Mouse (Mus musculus): ENCODE data around the gene Snx29.

Gene Snx29

GRCm38 (mm10) chr16:11531441-11531840 is 208.7 kb downstream of the Snx29 start:
- no peak overlapping the region for H3K4me3 ChIP-seq (replicated peaks; ENCODE audit: low read length)
- peaks cover 4% of the 10 kb centered on the region; the same call in 1 of the 2 replicates for H3K9me3 ChIP-seq (ENCODE audit: low read length)
- no peak for TF ChIP-seq POU5F1 (IDR thresholded peaks at IDR 0.05; ENCODE audit: borderline replicate concordance, low read length)
- no peak for TF ChIP-seq CTCF (conservative IDR thresholded peaks at IDR 0.05; ENCODE audit: low read length)
- TF ChIP-seq NANOG (IDR thresholded peaks at IDR 0.05; ENCODE audit: borderline replicate concordance, low read length), result no peak

GRCm38 (mm10) chr16:11532592-11532991 is 209.9 kb downstream of the Snx29 start:
- peaks cover 4% of the 10 kb centered on the region; the same call in 1 of the 2 replicates for H3K9me3 ChIP-seq (ENCODE audit: low read length)
- peaks cover 11% of the 10 kb centered on the region; the same call in 1 of the 2 replicates for H3K4me1 ChIP-seq (replicated peaks; ENCODE audit: low read depth, low read length)
- no peaks in the 10 kb centered on the region for H3K36me3 ChIP-seq (ENCODE audit: insufficient read depth, low read length)
- TF ChIP-seq CTCF (conservative IDR thresholded peaks at IDR 0.05; ENCODE audit: low read length) (no peak), NANOG (IDR thresholded peaks at IDR 0.05; ENCODE audit: borderline replicate concordance, low read length) (no peak), POU5F1 (IDR thresholded peaks at IDR 0.05; ENCODE audit: borderline replicate concordance, low read length) (no peak)
- no peaks in the 10 kb centered on the region for H3K27me3 ChIP-seq (ENCODE audit: insufficient read depth, low read length)
- H3K4me3 ChIP-seq (replicated peaks; ENCODE audit: low read length), result no peak overlapping the region

More at GRCm38 (mm10) chr16:11531441-11531840, 208.7 kb downstream of the Snx29 start:
- H3K4me1 ChIP-seq (replicated peaks; ENCODE audit: low read depth, low read length), result peaks cover 22% of the 10 kb centered on the region
- no peaks in the 10 kb centered on the region for H3K27me3 ChIP-seq (ENCODE audit: insufficient read depth, low read length)
- H3K36me3 ChIP-seq (ENCODE audit: insufficient read depth, low read length), result no peaks in the 10 kb centered on the region

GRCm38 (mm10) chr16:11533441-11533840 is 210.7 kb downstream of the Snx29 start:
- H3K4me1 ChIP-seq (replicated peaks; ENCODE audit: low read depth, low read length), result peaks cover 13% of the 10 kb centered on the region
- no peak for TF ChIP-seq POU5F1 (IDR thresholded peaks at IDR 0.05; ENCODE audit: borderline replicate concordance, low read length)
- TF ChIP-seq NANOG (IDR thresholded peaks at IDR 0.05; ENCODE audit: borderline replicate concordance, low read length), result no peak
- TF ChIP-seq CTCF (conservative IDR thresholded peaks at IDR 0.05; ENCODE audit: low read length), result no peak

GRCm38 (mm10) chr16:11537663-11538062 is 215.0 kb downstream of the Snx29 start:
- TF ChIP-seq CTCF (conservative IDR thresholded peaks at IDR 0.05; ENCODE audit: low read length), result no peak
- no peak for TF ChIP-seq POU5F1 (IDR thresholded peaks at IDR 0.05; ENCODE audit: borderline replicate concordance, low read length)

More at GRCm38 (mm10) chr16:11533441-11533840, 210.7 kb downstream of the Snx29 start:
- H3K27me3 ChIP-seq (ENCODE audit: insufficient read depth, low read length), result no peaks in the 10 kb centered on the region
- peaks cover 4% of the 10 kb centered on the region; the same call in 1 of the 2 replicates for H3K9me3 ChIP-seq (ENCODE audit: low read length)
- no peak overlapping the region for H3K4me3 ChIP-seq (replicated peaks; ENCODE audit: low read length)
- no peaks in the 10 kb centered on the region for H3K36me3 ChIP-seq (ENCODE audit: insufficient read depth, low read length)

GRCm38 (mm10) chr16:11538191-11538590 is 215.5 kb downstream of the Snx29 start:
- H3K4me1 ChIP-seq (replicated peaks; ENCODE audit: low read depth, low read length), result peaks cover 13% of the 10 kb centered on the region
- H3K9me3 ChIP-seq (ENCODE audit: low read length), result no peaks in the 10 kb centered on the region
- no peak for TF ChIP-seq POU5F1 (IDR thresholded peaks at IDR 0.05; ENCODE audit: borderline replicate concordance, low read length)
- no peak for TF ChIP-seq NANOG (IDR thresholded peaks at IDR 0.05; ENCODE audit: borderline replicate concordance, low read length)
- no peak for TF ChIP-seq CTCF (conservative IDR thresholded peaks at IDR 0.05; ENCODE audit: low read length)
- H3K27me3 ChIP-seq (ENCODE audit: insufficient read depth, low read length), result no peaks in the 10 kb centered on the region
- H3K36me3 ChIP-seq (ENCODE audit: insufficient read depth, low read length), result no peaks in the 10 kb centered on the region
- H3K4me3 ChIP-seq (replicated peaks; ENCODE audit: low read length), result no peak overlapping the region

More at GRCm38 (mm10) chr16:11537663-11538062, 215.0 kb downstream of the Snx29 start:
- Histone ChIP-seq H3K4me3 (replicated peaks; ENCODE audit: low read length) (no peak overlapping the region), H3K4me1 (replicated peaks; ENCODE audit: low read depth, low read length) (peaks cover 13% of the 10 kb centered on the region), H3K27me3 (ENCODE audit: insufficient read depth, low read length) (no peaks in the 10 kb centered on the region), H3K36me3 (ENCODE audit: insufficient read depth, low read length) (no peaks in the 10 kb centered on the region), H3K9me3 (ENCODE audit: low read length) (no peaks in the 10 kb centered on the region)

GRCm38 (mm10) chr16:11540961-11541360 is 218.3 kb downstream of the Snx29 start:
- Histone ChIP-seq H3K27me3 (ENCODE audit: insufficient read depth, low read length) (no peaks in the 10 kb centered on the region), H3K4me1 (replicated peaks; ENCODE audit: low read depth, low read length) (peaks cover 13% of the 10 kb centered on the region), H3K4me3 (replicated peaks; ENCODE audit: low read length) (no peak overlapping the region), H3K9me3 (ENCODE audit: low read length) (no peaks in the 10 kb centered on the region), H3K36me3 (ENCODE audit: insufficient read depth, low read length) (no peaks in the 10 kb centered on the region)
- TF ChIP-seq NANOG (IDR thresholded peaks at IDR 0.05; ENCODE audit: borderline replicate concordance, low read length) (no peak), CTCF (conservative IDR thresholded peaks at IDR 0.05; ENCODE audit: low read length) (no peak), POU5F1 (IDR thresholded peaks at IDR 0.05; ENCODE audit: borderline replicate concordance, low read length) (no peak)

- Histone ChIP-seq H3K9me3 (ENCODE audit: low read length) (no peaks in the 10 kb centered on the region), H3K4me3 (replicated peaks; ENCODE audit: low read length) (no peak overlapping the region), H3K4me1 (replicated peaks; ENCODE audit: low read depth, low read length) (peaks cover 13% of the 10 kb centered on the region), H3K36me3 (ENCODE audit: insufficient read depth, low read length) (no peaks in the 10 kb centered on the region), H3K27me3 (ENCODE audit: insufficient read depth, low read length) (no peaks in the 10 kb centered on the region)
- TF ChIP-seq POU5F1 (IDR thresholded peaks at IDR 0.05; ENCODE audit: borderline replicate concordance, low read length) (no peak), NANOG (IDR thresholded peaks at IDR 0.05; ENCODE audit: borderline replicate concordance, low read length) (no peak), CTCF (conservative IDR thresholded peaks at IDR 0.05; ENCODE audit: low read length) (no peak)
These were observed 219.1 kb downstream of the Snx29 start for GRCm38 (mm10) chr16:11541769-11542168.

GRCm38 (mm10) chr16:11550043-11550725 is 227.5 kb downstream of the Snx29 start:
- Histone ChIP-seq H3K4me3 (replicated peaks; ENCODE audit: low read length) (no peak overlapping the region), H3K36me3 (ENCODE audit: insufficient read depth, low read length) (no peaks in the 10 kb centered on the region), H3K4me1 (replicated peaks; ENCODE audit: low read depth, low read length) (no peaks in the 10 kb centered on the region), H3K9me3 (ENCODE audit: low read length) (no peaks in the 10 kb centered on the region), H3K27me3 (ENCODE audit: insufficient read depth, low read length) (no peaks in the 10 kb centered on the region)
- TF ChIP-seq POU5F1 (IDR thresholded peaks at IDR 0.05; ENCODE audit: borderline replicate concordance, low read length) (no peak), CTCF (conservative IDR thresholded peaks at IDR 0.05; ENCODE audit: low read length) (no peak), NANOG (IDR thresholded peaks at IDR 0.05; ENCODE audit: borderline replicate concordance, low read length) (no peak)

Data from E14TG2a.4 (cell line).